19 mouse cellular contexts compared by ENCODE assay signal in the genomic region with DNA sequence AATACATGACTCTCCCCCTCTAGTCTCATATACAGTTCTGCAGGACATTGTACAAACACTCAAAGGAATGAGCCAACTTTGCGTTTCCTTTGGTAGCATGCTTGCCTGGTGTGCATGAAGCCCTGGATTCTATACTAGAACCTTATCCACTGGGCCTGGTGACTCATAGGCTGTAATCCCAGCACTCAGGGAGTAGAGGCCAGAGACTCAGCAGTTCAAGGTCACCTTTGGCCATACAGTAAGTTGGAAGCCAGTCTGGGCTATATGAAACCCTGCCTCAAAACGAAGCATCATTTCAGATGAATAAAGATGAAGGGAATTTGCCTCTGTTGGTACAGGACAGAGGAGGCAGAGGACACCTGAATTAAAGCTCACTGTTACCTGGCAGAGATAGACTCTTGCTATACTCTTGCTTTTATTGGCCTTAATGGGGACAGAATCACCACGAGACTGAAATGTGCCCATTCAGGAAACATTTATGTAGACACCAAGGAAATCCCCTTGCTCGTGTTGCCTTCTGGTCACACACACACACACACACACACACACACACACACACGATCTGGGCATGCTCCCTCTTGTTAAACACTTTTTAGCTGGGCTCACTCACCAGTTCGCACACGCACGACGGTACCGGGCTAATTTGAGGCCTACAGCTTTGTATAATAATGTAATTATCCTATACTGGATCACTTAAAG. TPM values are rescaled to one million over a fixed set of nuclear protein-coding genes. Genes with fewer than 3 reads are reported as not detected.
DNase-seq lines count a peak whose midpoint lies in the region; ATAC-seq and TF ChIP-seq lines count a peak whose summit lies in the region.
"Had no signal": no experiment of that assay in that cellular context is flagged by ENCODE, and none has a peak within 500 bp of the region (broad histone marks: within the 10 kb centered on the region; RNA-seq: fewer than 3 reads in every experiment).

No protein-coding gene starts in this region.

- ATAC-seq in heart, embryonic 15.5 days (replicated peaks; ENCODE audit: insufficient number of reproducible peaks, insufficient read depth, low FRiP score, low read depth): no peak
- ATAC-seq in CD4-positive, CD25-positive, alpha-beta regulatory T cell, adult 4 months: peak; percentile 69
- peak; percentile 65 for ATAC-seq in inflammation-experienced regulatory T-cells, adult 6 months
- ATAC-seq in liver, postnatal 0 days: no peak
- ATAC-seq: forebrain, embryonic 13.5 days; forebrain, postnatal 0 days; intestine, embryonic 16.5 days had no signal

- H3K9me3 ChIP-seq in heart, embryonic 15.5 days (replicated peaks): no peaks in the 10 kb centered on the region
- no peaks in the 10 kb centered on the region for H3K9me3 ChIP-seq in heart, embryonic 10.5 days
- no peaks in the 10 kb centered on the region for H3K9me3 ChIP-seq in liver, postnatal 0 days (ENCODE audit: low read length)
- H3K9me3 ChIP-seq: forebrain, embryonic 13.5 days; hindbrain, embryonic 10.5 days had no signal

- WGBS in heart, embryonic 15.5 days: 79% methylated on average over 10 of the region's 10 CpGs
- WGBS in heart, embryonic 10.5 days: 85% methylated on average over 10 of the region's 10 CpGs
- WGBS in liver, postnatal 0 days (ENCODE audit: insufficient replicate concordance): 78% methylated on average over 10 of the region's 10 CpGs

- TF ChIP-seq EP300 in liver, postnatal 0 days (IDR thresholded peaks at IDR 0.05; ENCODE audit: low read depth): no peak

- TF ChIP-seq CTCF in liver, postnatal 0 days (IDR thresholded peaks at IDR 0.05; ENCODE audit: low read depth): no peak

- 0 out of 2 replicates have a peak, but pooled peaks cover 2% of the 10 kb centered on the region for H3K36me3 ChIP-seq in heart, embryonic 15.5 days
- no peaks in the 10 kb centered on the region; the same call in 1 of the 2 replicates for H3K36me3 ChIP-seq in heart, embryonic 10.5 days
- H3K36me3 ChIP-seq in liver, postnatal 0 days (replicated peaks; ENCODE audit: insufficient read depth, low read length): no peaks in the 10 kb centered on the region
- H3K36me3 ChIP-seq: G1E had no signal

- H3K27me3 ChIP-seq in heart, embryonic 15.5 days: no peaks in the 10 kb centered on the region
- H3K27me3 ChIP-seq in heart, embryonic 10.5 days (ENCODE audit: insufficient read depth, poor library complexity, severe bottlenecking): no peaks in the 10 kb centered on the region
- no peaks in the 10 kb centered on the region for H3K27me3 ChIP-seq in liver, postnatal 0 days (ENCODE audit: insufficient read depth, low read length)
- H3K27me3 ChIP-seq: forebrain, embryonic 13.5 days had no signal

- peaks cover 6% of the 10 kb centered on the region for H3K4me1 ChIP-seq in heart, embryonic 15.5 days (replicated peaks)
- H3K4me1 ChIP-seq in heart, embryonic 10.5 days: peaks cover 10% of the 10 kb centered on the region
- peaks cover 9% of the 10 kb centered on the region; the same call in 1 of the 2 replicates for H3K4me1 ChIP-seq in liver, postnatal 0 days (ENCODE audit: insufficient read depth)
- H3K4me1 ChIP-seq: forebrain, embryonic 13.5 days had no signal

- H3K9ac ChIP-seq in heart, embryonic 15.5 days: no peak overlapping the region
- H3K9ac ChIP-seq in liver, postnatal 0 days (replicated peaks): no peak overlapping the region
- H3K9ac ChIP-seq: forebrain, embryonic 13.5 days; forebrain, postnatal 0 days; hindbrain, embryonic 14.5 days had no signal

- DNase-seq in heart, embryonic 10.5 days (ENCODE audit: low spot score): no peak
- no peak for DNase-seq in liver, postnatal 0 days
- DNase-seq in spleen, postnatal 4 days (ENCODE audit: low spot score in 2 of 2): no peak
- DNase-seq: adrenal gland, postnatal 10 days; cerebellum, adult 11 months; cerebellum, adult 8-10 months; cerebellum, postnatal 14 days; forebrain, postnatal 0 days; gastrocnemius, adult 2 months; gastrocnemius, postnatal 25 days; kidney, adult 2 months had no signal

- no peak overlapping the region for H3K4me2 ChIP-seq in heart, embryonic 15.5 days
- no peak overlapping the region for H3K4me2 ChIP-seq in liver, postnatal 0 days (ENCODE audit: low read depth, low read length)
- H3K4me2 ChIP-seq: forebrain, embryonic 13.5 days; hindbrain, embryonic 14.5 days had no signal

- H3K4me3 ChIP-seq in heart, embryonic 15.5 days: no peak overlapping the region
- H3K4me3 ChIP-seq in heart, embryonic 10.5 days: no peak overlapping the region
- H3K4me3 ChIP-seq in liver, postnatal 0 days (ENCODE audit: low read depth, low read length): no peak overlapping the region
- H3K4me3 ChIP-seq: forebrain, embryonic 13.5 days; gastrocnemius, adult 2 months; hindbrain, embryonic 10.5 days had no signal

- 0 out of 2 replicates have a peak overlapping the region, but pooled peaks have one; percentile 26 for H3K27ac ChIP-seq in heart, embryonic 15.5 days
- no peak overlapping the region for H3K27ac ChIP-seq in heart, embryonic 10.5 days
- H3K27ac ChIP-seq in liver, postnatal 0 days (ENCODE audit: low read depth): no peak overlapping the region
- H3K27ac ChIP-seq: forebrain, embryonic 13.5 days; gastrocnemius, adult 2 months; hindbrain, embryonic 10.5 days; hindbrain, embryonic 14.5 days had no signal

RNA-seq across cellular contexts. Expression of gene Arid5b, which starts 21.0 kb away (rescaled TPM):
- polyA plus RNA-seq in heart, embryonic 15.5 days (2015; fragmentation: Nextera tagmentation; extraction: Ambion mirVana): 21.5 and 22.7 TPM in 2 replicates
- polyA plus RNA-seq in heart, embryonic 10.5 days (2016; fragmentation: Nextera tagmentation; extraction: Ambion mirVana): 12.4 and 18.2 TPM in 2 replicates
- polyA plus RNA-seq in CD4-positive, CD25-positive, alpha-beta regulatory T cell, adult 4 months (2017; shearing (Covaris generic)): 10 to 100 TPM; 63.9 to 78.6 TPM
- polyA plus RNA-seq in inflammation-experienced regulatory T-cells, adult 6 months (2017; shearing (Covaris generic)): 10 to 100 TPM; 28.4 to 78.0 (median 56.4) TPM
- polyA plus RNA-seq in liver, postnatal 0 days (2015; fragmentation: Nextera tagmentation; extraction: Ambion mirVana): 8.1 and 12.2 TPM in 2 replicates
- polyA plus RNA-seq: G1E had no signal

Comparison
In these comparisons a context has a peak if more than half of its experiments do, and no peak if none do; other contexts are left out.
1. ATAC-seq: peak in CD4-positive, CD25-positive, alpha-beta regulatory T cell, adult 4 months (single experiment) and inflammation-experienced regulatory T-cells, adult 6 months (single experiment); none in heart, embryonic 15.5 days (single experiment) and liver, postnatal 0 days (single experiment).